Mouse (Mus musculus): ENCODE data around the gene Chic1.

The Chic1 gene

DNA sequence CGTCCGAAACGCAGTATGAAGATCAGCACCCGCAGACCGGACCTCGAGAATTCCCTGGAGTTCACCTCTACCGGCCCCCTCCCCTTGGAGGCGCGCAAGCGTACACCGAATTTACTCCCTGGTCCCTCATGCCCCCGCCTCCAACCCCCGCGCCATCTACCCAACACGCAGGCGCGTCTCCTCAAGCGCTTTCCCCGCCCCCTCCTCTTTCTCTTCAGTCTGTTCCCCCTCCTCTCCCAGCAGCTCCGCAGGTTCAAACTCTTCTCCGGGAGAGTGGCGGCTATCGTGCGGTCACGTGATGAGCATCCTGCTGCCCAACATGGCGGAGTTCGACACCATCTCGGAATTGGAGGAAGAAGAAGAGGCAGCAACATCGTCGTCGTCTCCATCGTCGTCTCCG, at the start of gene Chic1:
TSS of gene Chic1 (plus strand) at position 190 of the 400 bp plus-strand sequence.
- peak; percentile 91 for ATAC-seq (ENCODE audit: insufficient number of reproducible peaks, low FRiP score, low TSS enrichment)

DNA sequence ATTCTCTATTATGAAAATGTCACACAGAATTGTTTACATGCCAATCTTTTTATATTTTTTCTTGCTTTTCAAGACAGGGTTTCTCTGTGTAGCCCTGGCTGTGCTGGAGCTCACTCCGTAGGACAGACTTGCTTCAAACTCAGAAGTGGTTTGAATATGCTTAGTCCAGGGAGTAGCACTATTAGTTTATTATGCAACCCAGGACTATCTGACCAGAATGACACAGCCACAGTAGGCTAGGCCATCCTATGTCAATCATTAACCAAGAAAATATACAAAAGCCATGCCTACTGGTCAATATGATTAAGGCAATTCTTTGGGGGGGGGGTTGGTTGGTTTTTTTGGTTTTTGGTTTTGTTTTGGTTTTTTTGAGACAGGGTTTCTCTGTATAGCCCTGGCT, 48.0 kb upstream of the Chic1 start:
- no peak for ATAC-seq (ENCODE audit: insufficient number of reproducible peaks, low FRiP score, low TSS enrichment)

DNA sequence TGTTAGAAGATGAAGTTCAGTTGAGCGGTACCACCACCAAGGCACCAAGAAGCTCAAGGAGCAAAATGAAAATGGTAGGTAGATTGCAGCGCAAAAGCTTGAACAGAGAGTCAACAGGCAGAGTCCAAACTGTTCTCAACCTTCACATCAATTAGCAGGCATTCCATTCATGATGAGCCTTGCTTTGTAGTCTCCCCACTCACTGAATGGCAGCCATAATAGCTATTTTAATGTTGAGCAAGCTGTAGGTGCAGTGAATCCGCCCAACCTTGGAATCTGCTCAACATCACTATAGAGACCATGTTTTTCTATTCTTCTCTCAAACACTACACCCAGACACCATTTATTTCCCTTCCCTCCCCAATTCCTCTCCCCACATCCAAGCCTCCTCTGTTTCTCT, 44.6 kb upstream of the Chic1 start:
- no peak for ATAC-seq (ENCODE audit: insufficient number of reproducible peaks, low FRiP score, low TSS enrichment)

DNA sequence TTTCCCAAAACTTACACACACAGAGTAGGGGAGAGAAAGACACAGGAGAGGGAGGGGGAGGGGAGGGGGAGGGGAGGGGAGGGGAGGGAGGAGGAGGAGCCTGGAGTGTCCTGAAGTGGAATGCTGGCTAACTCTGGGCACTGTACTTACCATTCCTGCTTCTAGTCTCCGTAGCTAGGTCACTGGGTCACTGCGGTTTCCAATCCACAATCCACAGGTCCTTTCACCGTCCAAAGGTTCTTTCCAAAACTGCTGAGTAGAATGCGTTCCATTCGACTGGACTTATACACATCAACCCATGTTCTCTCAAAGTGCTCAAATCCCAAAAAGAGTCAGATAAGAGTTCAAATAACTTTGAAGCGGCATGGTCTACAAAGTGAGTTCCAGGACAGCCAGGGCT, 42.1 kb upstream of the Chic1 start:
- ATAC-seq (ENCODE audit: insufficient number of reproducible peaks, low FRiP score, low TSS enrichment) = no peak

DNA sequence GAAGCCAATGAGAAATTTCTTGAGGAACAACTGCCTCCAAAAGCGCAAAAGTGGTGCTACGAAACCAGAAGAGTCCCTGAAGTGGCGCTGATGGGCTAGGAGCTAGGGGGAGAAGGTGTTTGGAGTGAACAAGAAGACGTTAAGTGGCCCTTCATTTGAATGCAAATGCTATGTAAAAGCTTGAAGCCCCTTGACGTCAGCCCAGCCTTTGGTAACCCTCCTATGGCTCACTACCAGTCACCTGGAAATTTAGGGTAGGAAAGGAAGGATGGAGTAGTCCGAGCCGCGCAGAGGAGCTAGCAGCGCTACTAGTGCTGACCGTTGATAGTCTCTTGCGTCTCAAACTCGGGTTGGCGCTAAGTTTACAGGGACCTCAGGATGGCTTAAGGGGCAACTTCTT, 35.1 kb upstream of the Chic1 start, which contains the start of gene Cdx4:
TSS of gene Cdx4 (plus strand) at position 253 of the 400 bp plus-strand sequence.
- no peak for ATAC-seq (ENCODE audit: insufficient number of reproducible peaks, low FRiP score, low TSS enrichment)

DNA sequence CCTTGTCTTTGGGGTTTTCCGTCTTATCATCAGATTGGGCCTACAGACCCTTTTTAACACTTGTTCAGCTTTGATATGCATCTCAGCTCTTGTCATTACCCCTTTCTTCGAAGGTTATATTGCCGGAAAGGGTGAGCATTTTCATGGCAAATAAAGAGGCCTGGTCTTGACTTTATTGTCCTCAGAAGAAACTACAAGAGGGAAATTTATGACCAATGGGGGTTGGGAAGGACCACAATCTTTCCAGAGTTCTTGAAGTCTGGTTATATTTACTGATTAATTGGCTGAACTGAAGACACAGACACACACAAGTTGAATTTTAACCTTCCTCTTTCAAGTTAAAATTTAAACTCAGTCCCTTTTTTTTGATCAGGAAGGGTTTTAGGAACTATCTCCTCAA, 30.4 kb upstream of the Chic1 start:
- ATAC-seq (ENCODE audit: insufficient number of reproducible peaks, low FRiP score, low TSS enrichment) = no peak

DNA sequence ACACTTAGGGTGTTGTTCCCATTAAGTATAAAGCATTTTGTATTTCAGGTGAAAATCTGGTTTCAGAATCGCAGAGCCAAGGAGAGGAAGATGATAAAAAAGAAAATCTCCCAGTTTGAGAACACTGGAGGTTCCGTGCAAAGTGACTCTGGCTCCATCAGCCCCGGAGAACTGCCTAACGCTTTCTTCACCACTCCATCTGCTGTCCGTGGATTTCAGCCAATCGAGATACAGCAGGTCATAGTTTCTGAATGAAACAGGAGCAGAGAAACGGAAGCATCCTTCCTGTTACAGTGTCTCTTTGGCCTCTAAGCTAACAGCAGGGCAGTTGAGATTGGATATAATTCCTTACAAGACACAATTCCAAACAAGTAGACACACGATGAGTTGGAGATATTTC, 26.9 kb upstream of the Chic1 start:
- ATAC-seq (ENCODE audit: insufficient number of reproducible peaks, low FRiP score, low TSS enrichment) = no peak

DNA sequence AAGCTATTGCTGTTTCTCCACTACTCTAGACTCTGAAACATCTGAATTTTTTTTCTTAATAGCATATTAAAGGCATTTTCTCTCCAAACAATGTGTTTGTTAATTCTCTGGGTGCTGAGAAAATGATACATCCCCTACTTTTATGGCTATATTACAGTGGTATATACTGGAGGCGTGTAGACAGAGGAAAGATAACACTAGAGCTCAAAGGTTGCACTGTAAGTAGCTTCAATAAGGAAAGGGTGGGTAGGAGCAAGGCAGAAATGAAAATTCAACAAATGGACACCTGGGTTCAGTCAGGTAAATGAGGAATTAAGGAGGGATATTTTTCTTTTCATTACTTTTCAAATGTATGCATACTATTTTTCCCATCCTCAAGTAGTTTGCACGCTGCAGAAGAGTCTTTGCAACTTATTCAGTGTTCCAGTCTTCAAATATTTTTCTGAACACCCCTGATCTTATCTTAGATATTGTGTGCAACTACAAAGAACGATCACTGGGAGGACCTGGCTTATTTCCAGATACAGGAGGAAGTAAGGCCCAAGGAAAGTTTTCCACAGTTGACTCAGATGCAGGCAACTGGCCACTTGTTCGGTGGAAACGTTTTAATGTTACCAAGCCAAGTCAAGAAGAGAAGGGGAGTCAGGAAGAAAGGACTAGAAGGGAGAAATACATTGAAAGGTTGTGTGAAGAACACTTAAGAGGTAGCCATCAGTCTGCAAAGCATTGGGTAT, 25.0 kb upstream of the Chic1 start:
- no peak for ATAC-seq (ENCODE audit: insufficient number of reproducible peaks, low FRiP score, low TSS enrichment)

DNA sequence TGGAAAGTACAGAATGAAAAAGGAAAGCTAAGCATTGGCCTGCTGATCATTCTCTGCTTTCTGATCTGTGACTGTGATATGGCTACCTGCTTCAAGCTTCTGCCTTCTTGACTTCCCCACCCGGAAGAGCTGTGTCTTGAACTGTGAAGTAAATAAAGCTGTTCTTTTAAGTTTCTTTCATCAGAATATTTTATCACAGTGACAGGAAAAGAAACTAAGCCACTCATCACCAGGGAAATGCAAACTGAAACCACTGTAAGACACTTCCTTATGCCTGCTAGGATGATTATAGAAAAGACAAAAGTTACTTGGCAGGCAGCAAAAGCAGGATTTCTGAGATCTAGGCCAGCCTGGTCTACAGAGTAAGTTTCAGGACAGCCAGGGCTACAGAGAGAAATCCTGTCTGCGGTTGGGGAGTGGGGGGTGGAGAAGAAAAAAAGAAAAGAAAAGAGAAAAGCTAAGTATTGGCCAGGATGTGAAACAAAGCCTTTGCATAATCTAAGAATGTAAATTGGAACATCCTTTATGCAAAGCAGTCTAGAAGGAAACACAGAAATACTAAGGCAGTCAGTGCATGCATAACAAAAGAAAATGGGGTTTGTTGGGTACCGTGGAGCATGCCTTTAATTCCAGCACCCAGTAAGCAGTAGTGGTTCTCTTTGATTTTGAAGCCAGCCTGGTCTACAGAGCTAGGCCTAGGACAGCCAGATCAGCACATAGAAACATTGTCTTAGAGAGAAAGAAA, 14.7 kb upstream of the Chic1 start:
- no peak for ATAC-seq (ENCODE audit: insufficient number of reproducible peaks, low FRiP score, low TSS enrichment)

DNA sequence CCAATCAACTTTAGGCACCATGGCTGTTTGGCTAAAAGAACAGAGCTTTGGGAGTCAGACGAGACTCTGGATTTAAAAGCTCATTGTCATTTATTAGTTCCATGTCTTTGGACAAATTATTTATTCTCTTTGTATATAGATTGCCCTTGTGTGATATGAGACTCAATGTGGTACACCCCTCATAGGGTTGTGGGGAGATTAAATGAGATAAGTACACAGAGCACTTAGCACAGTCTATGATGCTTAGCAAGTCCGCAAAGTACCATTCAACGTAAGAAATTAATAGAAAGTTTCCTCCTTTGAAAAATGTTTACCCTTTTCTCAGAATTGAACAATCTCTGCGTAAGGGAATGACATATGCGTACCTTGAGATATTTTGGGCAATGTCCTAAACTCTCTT, 492 bp upstream of the Chic1 start:
- no peak for ATAC-seq (ENCODE audit: insufficient number of reproducible peaks, low FRiP score, low TSS enrichment)

DNA sequence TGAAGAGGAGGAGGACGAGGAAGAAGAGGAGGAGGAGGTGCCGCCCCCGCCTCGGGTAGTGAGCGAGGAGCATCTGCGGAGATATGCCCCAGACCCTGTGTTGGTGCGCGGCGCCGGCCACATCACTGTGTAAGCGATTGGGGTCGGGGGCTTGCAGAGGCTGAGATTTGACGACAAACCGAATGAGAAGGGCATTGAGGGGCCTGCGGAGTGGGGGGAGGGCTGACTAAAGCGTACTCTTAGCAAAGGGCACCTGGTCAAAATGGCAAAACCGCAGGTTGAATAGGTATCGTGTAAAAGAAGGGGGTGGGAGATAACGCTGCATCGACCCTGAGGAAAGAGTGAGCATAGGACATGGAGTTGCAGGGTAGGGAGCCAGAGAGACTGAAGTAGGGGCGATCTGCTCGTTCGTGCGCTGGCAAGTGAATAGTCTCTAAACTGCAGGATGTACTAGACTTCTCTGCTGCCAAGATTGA, 523 bp downstream of the Chic1 start:
- ATAC-seq (ENCODE audit: insufficient number of reproducible peaks, low FRiP score, low TSS enrichment) = peak; percentile 58

DNA sequence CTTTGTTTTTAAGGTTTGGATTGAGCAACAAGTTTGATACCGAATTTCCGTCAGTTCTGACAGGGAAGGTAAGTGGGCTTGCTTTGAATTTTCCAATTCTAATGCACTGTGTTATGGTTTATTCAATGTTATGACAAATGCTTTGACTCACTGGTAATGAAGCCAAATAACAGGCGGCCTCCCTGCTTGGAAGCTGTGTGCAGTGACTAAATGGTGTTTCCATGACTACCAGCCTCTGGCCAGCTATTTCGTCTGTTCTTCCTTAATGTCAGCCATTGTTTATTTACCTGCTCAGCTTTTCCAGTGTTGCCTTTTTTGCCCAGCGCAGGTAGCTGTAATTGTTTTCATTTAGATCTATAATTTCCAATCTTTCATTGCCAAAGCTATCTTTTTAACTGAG, 9.9 kb downstream of the Chic1 start:
- no peak for ATAC-seq (ENCODE audit: insufficient number of reproducible peaks, low FRiP score, low TSS enrichment)

DNA sequence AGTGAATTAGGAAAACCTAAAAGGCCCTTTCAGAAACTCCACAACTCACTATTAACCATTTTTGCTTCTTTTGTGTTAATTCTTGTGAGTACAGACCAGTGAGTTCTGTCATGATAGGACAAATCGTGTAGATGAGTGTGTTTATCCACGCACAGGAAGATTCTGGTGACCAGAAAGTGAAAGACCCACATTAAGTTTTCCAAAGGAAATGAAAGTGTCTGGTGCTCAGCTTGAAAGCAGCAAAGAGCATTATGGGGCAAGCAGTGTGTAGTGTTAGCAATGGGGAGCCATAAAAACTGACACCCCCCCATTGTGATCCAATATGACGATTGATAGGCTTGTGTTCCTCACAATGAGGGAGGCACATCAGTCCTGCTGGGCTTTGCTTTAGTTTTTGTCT, 12.4 kb downstream of the Chic1 start:
- ATAC-seq (ENCODE audit: insufficient number of reproducible peaks, low FRiP score, low TSS enrichment) = no peak

DNA sequence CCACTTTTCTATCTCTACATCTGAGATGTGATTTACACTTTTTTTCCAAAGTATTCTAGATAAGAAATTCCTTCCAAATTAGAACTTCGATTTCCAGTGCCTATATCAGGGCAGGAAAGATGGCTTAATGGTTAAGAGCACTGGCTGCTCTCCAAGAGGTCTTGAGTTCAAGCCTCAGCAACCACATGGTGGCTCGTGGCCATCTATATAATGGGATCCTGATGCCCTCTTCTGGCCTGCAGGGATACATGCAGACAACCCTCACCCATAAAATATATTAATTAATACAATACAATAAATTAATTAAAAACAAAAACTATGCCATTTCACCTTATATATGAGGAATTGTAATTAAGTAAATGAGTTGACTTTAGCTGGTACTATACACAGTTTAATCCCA, 14.9 kb downstream of the Chic1 start:
- ATAC-seq (ENCODE audit: insufficient number of reproducible peaks, low FRiP score, low TSS enrichment) = no peak

DNA sequence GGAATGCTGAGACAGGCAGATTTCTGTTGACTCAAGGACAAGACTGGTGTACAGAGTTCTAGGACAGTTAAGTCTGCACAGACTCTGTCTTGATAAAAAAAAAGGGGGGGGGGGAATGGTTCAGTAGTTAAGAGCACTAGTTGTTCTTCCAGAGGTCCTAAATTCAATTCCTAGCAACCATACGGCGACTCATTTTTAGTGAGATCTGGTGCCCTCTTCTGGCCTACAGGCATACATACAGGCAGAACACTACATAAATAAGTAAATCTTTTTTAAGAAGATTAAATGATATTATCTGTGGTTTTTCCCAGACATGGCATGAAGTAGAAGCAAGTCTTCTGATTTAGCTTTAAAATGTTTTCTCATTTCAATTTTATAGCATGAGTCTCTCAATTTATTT, 15.4 kb downstream of the Chic1 start:
- ATAC-seq (ENCODE audit: insufficient number of reproducible peaks, low FRiP score, low TSS enrichment) = no peak

DNA sequence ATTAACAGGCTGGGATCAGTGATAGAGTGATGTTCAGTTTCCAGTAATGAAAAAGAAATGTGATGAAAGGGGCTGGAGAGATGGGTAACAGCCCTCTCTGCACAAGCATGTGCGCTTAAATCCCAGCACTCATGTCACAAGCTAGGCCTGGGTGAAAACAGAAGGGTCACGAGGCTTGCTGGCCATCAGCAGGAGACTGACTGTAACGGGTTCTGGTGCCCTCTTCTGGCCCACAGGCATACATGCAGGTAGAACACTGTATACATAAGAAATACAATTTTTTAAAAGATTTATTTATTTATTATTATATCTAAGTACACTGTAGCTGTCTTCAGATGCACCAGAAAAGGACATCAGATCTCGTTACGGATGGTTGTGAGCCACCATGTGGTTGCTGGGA, 18.0 kb downstream of the Chic1 start:
- no peak for ATAC-seq (ENCODE audit: insufficient number of reproducible peaks, low FRiP score, low TSS enrichment)

DNA sequence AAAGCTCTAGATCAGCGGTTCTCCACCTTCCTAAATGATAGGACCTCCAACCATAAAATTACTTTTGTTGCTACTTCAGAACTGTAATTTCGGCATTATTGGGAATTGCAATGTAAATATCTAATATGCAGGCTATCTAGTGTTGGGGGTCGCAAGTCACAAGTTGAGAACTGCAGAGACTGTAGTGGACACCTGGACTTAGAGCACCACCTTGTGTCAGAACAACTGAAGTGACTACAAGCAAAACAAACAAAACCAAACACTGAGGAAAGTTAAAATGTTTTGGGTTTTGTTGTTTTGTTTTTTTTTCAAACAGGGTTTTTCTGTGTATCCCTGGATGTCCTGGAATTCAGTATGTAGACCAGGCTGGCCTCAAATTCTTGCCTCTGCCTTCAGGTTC, 28.3 kb downstream of the Chic1 start:
- ATAC-seq (ENCODE audit: insufficient number of reproducible peaks, low FRiP score, low TSS enrichment) = no peak

DNA sequence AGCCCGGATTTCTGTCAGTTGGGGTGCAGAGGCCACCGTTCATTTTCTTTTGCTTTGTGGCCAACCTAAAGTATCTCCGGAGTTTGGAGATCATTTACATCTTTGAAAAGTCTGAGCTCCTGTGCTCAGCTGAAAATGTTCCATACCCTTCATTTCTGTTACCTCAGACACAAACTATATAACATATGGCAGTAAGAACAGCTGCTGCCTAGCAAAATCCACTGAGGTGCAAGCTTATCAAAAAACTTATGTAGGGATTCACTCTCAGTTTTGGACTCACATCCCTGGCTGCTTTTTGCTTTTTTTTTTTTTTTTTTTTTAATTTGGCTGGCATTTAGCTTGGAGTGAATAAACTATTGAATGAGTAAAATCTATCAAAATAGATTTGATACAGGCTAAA, 31.9 kb downstream of the Chic1 start:
- no peak for ATAC-seq (ENCODE audit: insufficient number of reproducible peaks, low FRiP score, low TSS enrichment)

DNA sequence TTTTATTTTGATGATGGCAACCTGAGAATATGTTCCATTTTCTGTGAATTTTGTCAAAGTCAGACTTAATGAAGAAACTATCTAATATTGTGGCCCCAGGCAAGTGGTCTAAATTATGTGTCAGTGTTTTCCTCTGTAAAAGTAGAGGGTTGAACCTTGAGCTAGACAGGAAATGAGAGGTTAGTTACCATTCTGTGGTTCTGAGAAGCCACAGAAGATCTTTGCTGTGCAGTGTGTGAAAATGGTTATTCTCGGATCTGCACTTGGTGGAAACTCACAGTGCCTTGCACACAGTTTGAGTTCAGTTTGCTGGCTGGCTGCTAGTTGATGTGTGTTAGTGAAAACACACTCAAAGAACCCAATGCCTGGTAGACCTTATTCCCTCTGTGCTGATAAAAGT, 37.6 kb downstream of the Chic1 start:
- ATAC-seq (ENCODE audit: insufficient number of reproducible peaks, low FRiP score, low TSS enrichment) = no peak

DNA sequence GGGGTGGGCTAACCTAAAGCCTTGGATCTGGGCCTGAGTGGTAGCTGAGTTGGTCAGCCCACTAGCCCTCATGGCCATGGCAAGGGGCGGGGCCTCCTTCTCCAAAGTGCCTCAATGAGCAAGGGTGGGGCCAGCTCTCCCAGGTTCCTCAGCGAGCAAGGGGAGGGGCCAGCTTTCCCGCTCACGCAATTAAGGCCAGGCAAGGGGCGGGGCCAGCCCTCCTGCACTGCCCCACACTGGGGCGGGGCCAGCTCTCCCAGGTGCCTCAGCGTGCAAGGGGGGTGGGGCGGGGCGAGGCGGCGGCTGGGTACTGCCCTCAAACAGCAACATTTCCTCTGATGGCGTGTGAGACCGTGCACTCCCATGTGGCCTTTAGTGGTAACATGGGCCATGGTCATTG, 48.7 kb downstream of the Chic1 start:
- no peak for ATAC-seq (ENCODE audit: insufficient number of reproducible peaks, low FRiP score, low TSS enrichment)

DNA sequence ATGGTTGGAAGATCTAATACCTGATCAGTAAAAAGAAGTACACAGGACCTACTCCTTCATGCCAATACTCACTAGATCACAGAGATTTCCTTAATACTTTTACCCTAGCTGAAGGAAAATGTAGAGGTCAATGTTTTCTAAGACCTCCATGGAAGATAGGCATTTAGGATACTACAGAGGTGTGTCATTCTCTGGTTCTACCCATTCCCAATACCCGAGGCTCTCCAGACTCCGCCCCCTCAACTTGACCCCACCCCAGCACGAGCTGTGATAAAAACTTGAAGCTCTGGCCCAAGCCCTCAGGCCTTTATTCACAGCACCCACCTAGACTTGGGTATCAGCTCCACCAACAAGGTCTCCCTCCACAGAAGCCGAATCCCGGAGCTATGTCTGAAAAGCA, 57.9 kb downstream of the Chic1 start, which contains the start of gene Tsx:
TSS of gene Tsx (plus strand) at position 301 of the 400 bp plus-strand sequence.
- no peak for ATAC-seq (ENCODE audit: insufficient number of reproducible peaks, low FRiP score, low TSS enrichment)

DNA sequence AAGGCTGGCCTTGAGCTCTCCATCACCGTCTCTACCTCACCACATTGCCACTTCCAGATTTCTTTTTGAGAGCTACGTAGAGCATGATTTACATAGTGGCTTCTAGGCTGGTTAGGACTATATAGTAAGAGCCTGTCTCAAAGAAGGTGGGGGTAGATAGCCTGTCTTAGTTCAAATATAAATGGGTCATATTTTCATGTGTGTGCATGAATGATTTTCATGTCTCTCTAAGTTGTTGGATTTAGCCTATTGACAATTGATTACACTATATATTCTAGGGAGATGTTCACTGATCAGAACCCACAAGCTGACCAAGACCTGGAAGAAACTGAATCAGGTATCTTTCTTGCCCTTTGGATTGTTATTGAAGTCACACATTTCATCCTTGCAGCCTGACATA, 65.4 kb downstream of the Chic1 start, which contains the start of gene Gm26992:
TSS of gene Gm26992 (plus strand) at position 301 of the 400 bp plus-strand sequence.
- no peak for ATAC-seq (ENCODE audit: insufficient number of reproducible peaks, low FRiP score, low TSS enrichment)

All from cerebellum, adult (tissue).